Mouse (Mus musculus) liver, embryonic 14.5 days (tissue): Measurements from ENCODE around the gene Hps5. TPM values are rescaled to one million over a fixed set of nuclear protein-coding genes. Genes with fewer than 3 reads are reported as not detected.

Experiments
- ATAC-seq: fragments of 200-750 bp; cut with Nextera tagmentation; 2 replicates; pipeline ENCODE4 v1.8.0; 2017; ENCODE audit warnings: moderate number of reproducible peaks, mild to moderate bottlenecking, moderate library complexity; ENCODE audit not compliant: insufficient read depth
- DNase-seq, 3 experiments: peaks; one replicate each; pipeline ENCODE4 v3.0.0-alpha.2; 2012 to 2013; ENCODE audit warnings: low read depth in 3 of 3, low spot score in 3 of 3
- H3K27ac ChIP-seq: fragments of 300-500 bp; sonication (generic); 2 replicates; pipeline ENCODE4 v1.5.1; 2014; ENCODE audit warnings: moderate library complexity, mild to moderate bottlenecking, control low read depth, inconsistent platforms
- H3K27me3 ChIP-seq: fragments of 300-500 bp; sonication (generic); 2 replicates; pipeline ENCODE4 v1.6.1; 2014; ENCODE audit warnings: mild to moderate bottlenecking, low read length, moderate library complexity; ENCODE audit not compliant: control insufficient read depth, insufficient read depth
- H3K36me3 ChIP-seq: fragments of 300-500 bp; sonication (generic); replicated peaks from 2 replicates; pipeline ENCODE4 v1.6.1; 2014; ENCODE audit warnings: low read depth; ENCODE audit not compliant: control insufficient read depth, insufficient read depth
- H3K4me1 ChIP-seq, 2 experiments: fragments of 200-500 bp in 1 of 2; fragments of 300-500 bp in 1 of 2; sonication (generic) in 1 of 2; replicated peaks; 2 replicates each; pipeline ENCODE4 v1.6.1; 2012 to 2014; ENCODE audit warnings: antibody characterized with exemption in 1 of 2, inconsistent platforms in 1 of 2, low read length in 1 of 2; ENCODE audit not compliant: control insufficient read depth in 2 of 2, insufficient read depth in 2 of 2
- H3K4me2 ChIP-seq: fragments of 300-500 bp; sonication (generic); 2 replicates; pipeline ENCODE4 v1.6.1; 2014; ENCODE audit warnings: low read depth, mild to moderate bottlenecking, control low read depth, moderate library complexity
- H3K4me3 ChIP-seq, 2 experiments: fragments of 200-500 bp in 1 of 2; fragments of 300-500 bp in 1 of 2; sonication (generic) in 1 of 2; 2 replicates each; pipeline ENCODE4 v1.5.1; 2012 to 2014; ENCODE audit warnings: low read depth in 2 of 2, low read length in 2 of 2, mild to moderate bottlenecking in 2 of 2, control low read depth in 1 of 2, inconsistent platforms in 1 of 2, moderate library complexity in 1 of 2; ENCODE audit not compliant: insufficient read depth in 1 of 2
- H3K9ac ChIP-seq: fragments of 300-500 bp; sonication (generic); replicated peaks from 2 replicates; pipeline ENCODE4 v1.6.1; 2014; ENCODE audit warnings: mild to moderate bottlenecking, control low read depth, moderate library complexity
- H3K9me3 ChIP-seq: fragments of 300-500 bp; sonication (generic); 2 replicates; pipeline ENCODE4 v1.6.1; 2016; ENCODE audit warnings: low read length, mixed read lengths; ENCODE audit not compliant: control insufficient read depth
- CTCF ChIP-seq: IDR thresholded peaks from 2 replicates; pipeline ENCODE4 v1.5.1; 2016; ENCODE audit warnings: antibody characterized with exemption, low read depth, control low read depth
- EP300 ChIP-seq: IDR thresholded peaks from 2 replicates; pipeline ENCODE4 v1.6.1; 2016; ENCODE audit warnings: antibody characterized with exemption, low read depth
- WGBS: fragments of 180-500 bp; shearing (Covaris S2); extraction: QIAGEN DNeasy Blood & Tissue Kit; methylation state at CpG from one replicate; pipeline ENCODE4 v1.1.7; 2014; ENCODE audit not compliant: insufficient replicate concordance; 5-methylcytosine and 5-hydroxymethylcytosine counted together
- polyA plus RNA-seq, 2 experiments: library from polyadenylated mRNA; depleted of rRNA in 1 of 2; stranded (reverse) in 1 of 2; unstranded in 1 of 2; fragments of >200 nt; fragmentation: Nextera tagmentation in 1 of 2; extraction: Ambion mirVana in 1 of 2; gene quantifications; 2 replicates each; pipeline versions ENCODE4 v1.2.1 to v1.2.3; 2012 to 2014

Gene Hps5
- polyA plus RNA-seq, 2 experiments = 4.1 to 6.3 TPM

DNA sequence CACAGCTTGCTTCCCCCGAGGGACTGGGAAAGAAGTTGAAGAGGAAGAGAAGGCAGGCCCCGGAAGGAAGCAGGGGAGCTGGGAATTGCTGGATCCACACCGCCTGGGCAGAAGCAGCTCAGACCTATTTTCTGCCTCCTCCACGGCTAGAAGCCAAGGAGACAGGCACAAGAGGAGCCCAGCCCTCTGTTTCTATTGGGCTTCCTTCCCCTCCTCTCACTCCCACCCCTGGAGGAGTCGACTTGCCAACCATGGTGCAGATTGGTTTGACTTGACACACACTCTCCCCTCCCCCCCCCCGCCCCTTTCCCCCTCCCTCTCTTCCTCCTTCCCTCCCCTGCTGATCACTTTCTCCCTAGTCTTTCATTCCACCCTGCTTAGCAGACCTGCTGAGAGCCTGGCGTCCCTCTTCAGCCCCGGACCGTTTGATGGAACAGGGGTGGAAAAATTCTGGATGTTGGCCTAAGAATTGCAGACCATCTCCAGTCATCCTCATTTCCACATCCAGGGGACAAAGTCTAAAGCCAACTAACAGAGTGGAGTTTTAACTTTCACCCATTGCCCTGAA, 42.3 kb upstream of the Hps5 start:
- peaks cover 15 to 40% of the 10 kb centered on the region in 2 experiments for H3K4me1 ChIP-seq

DNA sequence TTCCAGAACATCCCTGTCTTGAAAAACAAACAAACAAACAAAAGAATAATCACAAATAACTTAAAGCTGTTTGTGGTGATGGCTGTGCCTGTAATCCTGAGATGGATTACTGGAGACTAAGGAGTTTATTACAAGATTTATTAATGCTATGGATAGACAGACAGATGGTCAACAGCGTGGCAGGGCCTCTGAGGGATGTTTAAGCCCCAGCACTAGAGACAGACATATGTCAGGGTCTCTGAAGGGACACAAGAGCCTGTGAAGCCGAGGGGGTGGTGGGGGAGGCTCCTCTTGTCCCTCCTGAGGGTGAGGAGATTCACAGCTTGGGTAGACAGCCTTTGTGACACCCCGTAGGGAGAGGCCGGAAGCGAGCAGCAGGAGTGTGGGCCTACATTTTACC, 41.2 kb upstream of the Hps5 start:
- TF ChIP-seq EP300 = no peak
- TF ChIP-seq CTCF = no peak
- Histone ChIP-seq H3K4me2 (no peak overlapping the region), H3K36me3 (no peaks in the 10 kb centered on the region), H3K27ac (no peak overlapping the region), H3K4me3 (no peak overlapping the region), H3K27me3 (no peaks in the 10 kb centered on the region), H3K9me3 (no peaks in the 10 kb centered on the region), H3K9ac (no peak overlapping the region), H3K4me1 (peaks cover 15 to 48% of the 10 kb centered on the region in 2 experiments)
- DNase-seq (no peak), ATAC-seq (no peak)
- 78% methylated on average over 5 of the region's 5 CpGs for WGBS

More for the DNA sequence above, 42.3 kb upstream of the Hps5 start:
- Histone ChIP-seq H3K36me3 (no peaks in the 10 kb centered on the region), H3K27ac (peak overlapping the region; percentile 33), H3K27me3 (no peaks in the 10 kb centered on the region), H3K9me3 (no peaks in the 10 kb centered on the region), H3K9ac (no peak overlapping the region), H3K4me3 (no peak overlapping the region), H3K4me2 (peak overlapping the region; percentile 34)
- DNase-seq (no peak), ATAC-seq (no peak)
- no peak for TF ChIP-seq CTCF
- no peak for TF ChIP-seq EP300
- WGBS = 10% methylated on average over 8 of the region's 9 CpGs

DNA sequence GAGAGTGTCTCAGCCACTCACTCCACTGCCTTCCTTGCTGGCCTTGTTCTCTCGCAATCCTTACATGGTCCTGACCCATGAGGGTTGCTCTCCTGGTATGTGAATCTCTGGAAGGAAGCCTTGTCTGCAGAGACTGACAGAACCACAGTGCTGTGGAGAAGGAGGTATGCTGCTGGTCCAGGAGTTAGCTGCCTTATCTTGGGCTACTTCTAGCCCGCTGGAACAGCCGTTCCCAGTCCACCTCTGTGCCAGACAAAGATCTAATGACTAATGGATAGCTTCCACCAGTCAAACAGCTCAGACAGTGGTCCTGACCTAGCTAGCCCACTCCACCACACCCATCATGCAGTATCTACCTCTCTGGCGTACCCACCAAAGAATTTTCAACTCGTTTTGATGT, 40.5 kb upstream of the Hps5 start:
- Histone ChIP-seq H3K9ac (no peak overlapping the region), H3K27me3 (no peaks in the 10 kb centered on the region), H3K4me2 (no peak overlapping the region), H3K36me3 (no peaks in the 10 kb centered on the region), H3K4me3 (no peak overlapping the region), H3K9me3 (no peaks in the 10 kb centered on the region), H3K27ac (no peak overlapping the region), H3K4me1 (peaks cover 15 to 55% of the 10 kb centered on the region in 2 experiments)
- ATAC-seq (no peak), DNase-seq (no peak)
- TF ChIP-seq CTCF = no peak
- no peak for TF ChIP-seq EP300
- WGBS = 57% methylated on average over 5 of the region's 5 CpGs

- H3K4me2 ChIP-seq = no peak overlapping the region
- no peak for DNase-seq
- no peaks in the 10 kb centered on the region for H3K27me3 ChIP-seq
- no peak overlapping the region for H3K9ac ChIP-seq
- no peak for ATAC-seq
- no peak overlapping the region for H3K4me3 ChIP-seq
- no peaks in the 10 kb centered on the region for H3K36me3 ChIP-seq
- H3K9me3 ChIP-seq = no peaks in the 10 kb centered on the region
- peaks cover 20 to 59% of the 10 kb centered on the region in 2 experiments for H3K4me1 ChIP-seq
- 72% methylated on average over 13 of the region's 14 CpGs for WGBS
- H3K27ac ChIP-seq = no peak overlapping the region
- TF ChIP-seq CTCF (no peak), EP300 (no peak)
Measured at GRCm38 (mm10) chr7:46834994-46835610, 39.2 kb upstream of the Hps5 start.

- no peaks in the 10 kb centered on the region for H3K36me3 ChIP-seq
- ATAC-seq (no peak), DNase-seq (no peak)
- no peak overlapping the region for H3K4me3 ChIP-seq
- whole genome bisulfite sequencing = 49% methylated on average over 7 of the region's 7 CpGs
- no peaks in the 10 kb centered on the region for H3K27me3 ChIP-seq
- H3K4me1 ChIP-seq = peaks cover 16 to 48% of the 10 kb centered on the region in 2 experiments
- H3K9ac ChIP-seq = no peak overlapping the region
- H3K9me3 ChIP-seq = no peaks in the 10 kb centered on the region
- H3K27ac ChIP-seq = no peak overlapping the region
- H3K4me2 ChIP-seq = no peak overlapping the region
- TF ChIP-seq EP300 (no peak), CTCF (no peak)
Measured at GRCm38 (mm10) chr7:46833670-46834255, 37.9 kb upstream of the Hps5 start.
